Mouse (Mus musculus) heart, adult 11 months (tissue): ENCODE data around the gene Nova2.

ENCODE experiments used
- DNase-seq: peaks from one replicate; pipeline ENCODE4 v3.0.0; 2022

The Nova2 gene

GRCm38 (mm10) chr7:19014452-19014851 lies 88.8 kb downstream of the Nova2 start:
- no peak for DNase-seq
